Mouse (Mus musculus) megakaryocyte, embryonic 14.5 days (primary cell): ENCODE data around the gene Zhx3. TPM values are rescaled to one million over a fixed set of nuclear protein-coding genes. Genes with fewer than 3 reads are reported as not detected.
A peak's percentile ranks its signal among the peaks of the same experiment; 100 is the strongest.

Source experiments
- H3K27me3 ChIP-seq: replicated peaks from 2 replicates; pipeline ENCODE3; 2012; ENCODE audit warnings: inconsistent platforms
- H3K36me3 ChIP-seq: replicated peaks from 2 replicates; pipeline ENCODE3; 2012; ENCODE audit warnings: low read length, inconsistent platforms, mixed read lengths
- H3K4me1 ChIP-seq: 2 replicates; pipeline ENCODE4 v1.6.1; 2012; ENCODE audit warnings: inconsistent platforms
- H3K4me3 ChIP-seq: replicated peaks from 2 replicates; pipeline ENCODE3; 2012; ENCODE audit warnings: moderate library complexity, mild to moderate bottlenecking, inconsistent platforms
- H3K9me3 ChIP-seq: 2 replicates; pipeline ENCODE4 v1.6.1; 2012; ENCODE audit warnings: inconsistent platforms
- FLI1 ChIP-seq: IDR thresholded peaks from 2 replicates; pipeline ENCODE4 v1.6.1; 2012; ENCODE audit warnings: low read length, inconsistent platforms, mixed read lengths
- GATA1 ChIP-seq: IDR thresholded peaks from 3 replicates; pipeline ENCODE4 v1.6.1; 2012; ENCODE audit warnings: mixed read lengths, low read length, inconsistent platforms, borderline replicate concordance
- polyA plus RNA-seq: library from polyadenylated mRNA; stranded (reverse); fragments of >175 nt; gene quantifications from 2 replicates; pipeline ENCODE4 v1.2.3, GENCODE M21; 2012; ENCODE audit warnings: low replicate concordance; ENCODE audit not compliant: insufficient read depth

Gene Zhx3
- polyA plus RNA-seq, 1 experiment = 0.29 TPM

DNA sequence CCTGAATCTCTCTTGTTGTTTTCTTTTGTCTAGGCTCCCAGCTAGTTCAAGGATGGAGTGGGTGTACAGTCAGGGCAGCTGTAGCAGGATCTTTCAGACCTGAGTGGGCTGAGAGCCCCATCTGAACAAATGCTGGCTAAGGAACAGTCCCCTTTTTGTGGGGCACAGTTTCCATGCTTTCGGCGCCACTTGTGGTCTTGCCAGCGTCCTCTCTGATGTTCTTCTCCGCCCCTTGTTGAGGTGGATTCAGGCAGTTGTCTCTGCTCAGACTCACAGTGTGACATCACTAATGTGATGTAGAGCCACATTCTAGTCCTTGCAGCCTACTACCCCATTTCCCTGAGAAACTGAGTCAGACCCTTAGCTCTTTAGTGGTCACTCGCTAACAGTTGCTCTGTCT is 126.2 kb downstream of the Zhx3 start:
- Histone ChIP-seq H3K9me3 (peaks cover 23% of the 10 kb centered on the region), H3K4me3 (peak overlapping the region; percentile 36), H3K27me3 (no peaks in the 10 kb centered on the region), H3K4me1 (peaks cover 79% of the 10 kb centered on the region), H3K36me3 (peaks cover 59% of the 10 kb centered on the region)
- TF ChIP-seq FLI1 (no peak), GATA1 (no peak)

DNA sequence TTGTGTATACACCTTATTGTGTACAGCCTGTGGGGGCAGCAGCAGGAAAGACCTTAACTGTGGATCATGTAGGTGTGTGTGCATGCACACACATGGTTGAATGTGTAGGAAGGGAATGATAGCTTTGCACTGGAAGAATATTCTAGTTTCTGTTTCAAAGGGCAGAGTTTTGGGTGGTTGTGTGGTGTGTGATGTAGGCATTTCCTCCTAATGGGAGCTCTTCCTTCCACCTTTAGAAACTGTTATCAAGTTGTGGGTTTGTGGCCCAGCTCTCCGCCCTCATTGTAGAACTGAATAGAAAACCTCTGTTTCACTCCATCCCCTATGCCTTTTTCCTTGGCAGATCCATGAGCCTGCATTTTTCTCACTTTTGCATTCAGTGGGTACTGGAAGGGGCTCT is 127.3 kb downstream of the Zhx3 start:
- TF ChIP-seq GATA1 = no peak
- no peak for TF ChIP-seq FLI1
- H3K4me1 ChIP-seq = peaks cover 87% of the 10 kb centered on the region
- no peaks in the 10 kb centered on the region for H3K27me3 ChIP-seq
- H3K9me3 ChIP-seq = peaks cover 23% of the 10 kb centered on the region
- peaks cover 53% of the 10 kb centered on the region for H3K36me3 ChIP-seq
- peak overlapping the region; percentile 83 for H3K4me3 ChIP-seq

DNA sequence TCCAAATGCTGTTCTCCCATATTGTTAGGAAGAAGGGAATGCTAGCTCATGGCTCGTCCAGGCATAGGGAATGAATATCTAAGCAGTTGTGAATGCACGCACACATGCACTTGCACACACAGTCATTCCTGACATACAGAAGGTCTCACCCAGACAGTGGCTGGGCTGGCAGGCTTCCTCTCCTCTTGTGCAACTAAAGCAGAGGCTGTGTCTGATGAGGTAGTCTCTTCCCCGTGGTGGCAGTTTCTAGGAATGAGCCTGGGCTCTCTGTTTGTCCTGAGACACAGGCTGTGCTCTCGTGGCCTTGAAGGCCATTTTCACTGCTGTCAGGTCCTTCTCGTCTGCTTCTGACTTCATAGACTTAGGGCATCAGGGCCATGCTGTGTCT is 128.0 kb downstream of the Zhx3 start:
- H3K4me1 ChIP-seq = peaks cover 94% of the 10 kb centered on the region
- H3K4me3 ChIP-seq = peak overlapping the region; percentile 83
- no peak for TF ChIP-seq FLI1
- no peak for TF ChIP-seq GATA1
- peaks cover 23% of the 10 kb centered on the region for H3K9me3 ChIP-seq
- H3K27me3 ChIP-seq = no peaks in the 10 kb centered on the region
- peaks cover 50% of the 10 kb centered on the region for H3K36me3 ChIP-seq

DNA sequence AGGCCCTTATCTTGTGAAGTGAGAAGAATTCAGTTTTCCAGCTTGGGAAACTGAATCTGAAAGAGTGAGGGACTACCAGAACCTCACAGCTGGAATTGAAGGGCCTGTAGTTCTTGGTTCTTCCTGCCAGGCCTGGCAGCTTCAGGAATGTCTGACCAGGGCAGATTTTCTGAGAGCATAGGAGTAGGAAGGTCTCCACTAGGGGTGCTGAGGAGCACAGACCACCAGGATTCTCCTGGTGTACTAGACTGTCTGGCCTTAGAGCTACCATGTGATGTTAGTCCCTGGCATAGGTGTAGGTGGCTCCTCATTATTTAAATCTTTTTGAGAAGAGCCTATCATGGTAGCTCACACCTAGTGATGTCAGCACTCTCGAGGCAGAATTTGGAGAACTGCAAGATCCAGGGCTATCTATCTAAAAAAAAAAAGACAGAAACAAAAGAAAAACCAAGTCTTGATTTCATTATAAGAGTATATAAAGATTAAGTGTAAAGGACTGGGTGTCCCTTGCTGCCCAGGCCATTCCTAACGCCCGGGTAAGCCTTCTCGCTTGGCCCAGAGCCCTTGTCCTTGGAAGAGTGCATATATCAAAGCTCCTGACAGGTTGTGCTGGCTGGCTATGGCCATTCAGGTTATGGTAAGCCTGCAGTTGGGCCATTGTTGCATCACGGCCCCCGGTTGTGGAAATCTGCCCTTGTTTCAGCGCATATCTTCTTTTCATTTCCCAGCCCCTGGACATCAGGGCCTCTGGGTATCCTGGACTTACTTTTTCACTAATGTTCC is 128.6 kb downstream of the Zhx3 start:
- no peaks in the 10 kb centered on the region for H3K27me3 ChIP-seq
- H3K9me3 ChIP-seq = peaks cover 20% of the 10 kb centered on the region
- no peak for TF ChIP-seq GATA1
- no peak for TF ChIP-seq FLI1
- H3K4me1 ChIP-seq = peaks cover 94% of the 10 kb centered on the region
- peaks cover 50% of the 10 kb centered on the region for H3K36me3 ChIP-seq
- H3K4me3 ChIP-seq = peak overlapping the region; percentile 75

DNA sequence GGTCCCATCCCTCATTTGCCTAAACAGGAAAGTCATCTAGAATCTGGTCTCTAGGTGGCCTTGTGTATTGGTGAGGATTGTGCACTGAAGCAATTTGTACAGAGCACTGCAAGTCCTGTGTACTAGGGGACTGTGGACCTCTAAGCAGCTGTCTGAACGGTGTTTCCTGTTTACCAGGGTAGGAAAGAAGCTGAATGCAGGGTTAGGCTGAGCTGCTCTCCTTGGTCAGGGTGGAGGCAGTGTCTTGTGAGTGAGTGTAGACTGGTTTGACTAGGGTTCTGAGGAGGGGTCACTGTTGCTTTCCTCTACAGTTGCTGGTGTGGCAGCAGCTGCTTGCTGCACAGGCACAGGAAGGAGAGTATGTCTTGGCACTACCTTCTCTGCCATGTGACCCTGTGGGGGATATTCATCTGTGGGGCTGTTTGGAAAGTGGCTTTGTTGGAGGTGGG is 130.6 kb downstream of the Zhx3 start:
- H3K4me3 ChIP-seq = peak overlapping the region; percentile 71
- peaks cover 99% of the 10 kb centered on the region for H3K4me1 ChIP-seq
- no peaks in the 10 kb centered on the region for H3K9me3 ChIP-seq
- TF ChIP-seq FLI1 = no peak
- no peak for TF ChIP-seq GATA1
- no peaks in the 10 kb centered on the region for H3K27me3 ChIP-seq
- peaks cover 49% of the 10 kb centered on the region for H3K36me3 ChIP-seq

DNA sequence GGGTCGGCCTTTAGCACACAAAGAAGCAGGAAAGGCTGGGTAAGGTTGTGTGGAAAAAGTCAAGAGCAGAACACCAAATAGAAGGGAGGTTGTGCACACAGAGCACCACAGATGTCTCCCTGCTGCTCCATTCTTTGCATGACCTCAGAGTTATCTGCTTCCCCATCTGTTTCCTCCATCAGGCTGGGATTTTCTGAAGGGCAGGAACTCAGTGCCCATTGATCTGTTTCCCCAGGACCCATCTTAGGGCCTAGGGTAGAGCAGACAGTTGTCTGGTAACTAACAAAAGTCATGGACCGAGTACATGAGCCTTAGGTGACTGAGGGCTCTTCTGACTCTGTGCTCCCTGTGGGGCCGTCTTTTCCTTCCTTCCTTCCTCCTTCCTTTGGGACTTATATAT is 131.2 kb downstream of the Zhx3 start:
- TF ChIP-seq FLI1 (no peak), GATA1 (no peak)
- Histone ChIP-seq H3K9me3 (no peaks in the 10 kb centered on the region), H3K4me1 (peaks cover 97% of the 10 kb centered on the region), H3K27me3 (no peaks in the 10 kb centered on the region), H3K36me3 (peaks cover 49% of the 10 kb centered on the region), H3K4me3 (peak overlapping the region; percentile 31)

DNA sequence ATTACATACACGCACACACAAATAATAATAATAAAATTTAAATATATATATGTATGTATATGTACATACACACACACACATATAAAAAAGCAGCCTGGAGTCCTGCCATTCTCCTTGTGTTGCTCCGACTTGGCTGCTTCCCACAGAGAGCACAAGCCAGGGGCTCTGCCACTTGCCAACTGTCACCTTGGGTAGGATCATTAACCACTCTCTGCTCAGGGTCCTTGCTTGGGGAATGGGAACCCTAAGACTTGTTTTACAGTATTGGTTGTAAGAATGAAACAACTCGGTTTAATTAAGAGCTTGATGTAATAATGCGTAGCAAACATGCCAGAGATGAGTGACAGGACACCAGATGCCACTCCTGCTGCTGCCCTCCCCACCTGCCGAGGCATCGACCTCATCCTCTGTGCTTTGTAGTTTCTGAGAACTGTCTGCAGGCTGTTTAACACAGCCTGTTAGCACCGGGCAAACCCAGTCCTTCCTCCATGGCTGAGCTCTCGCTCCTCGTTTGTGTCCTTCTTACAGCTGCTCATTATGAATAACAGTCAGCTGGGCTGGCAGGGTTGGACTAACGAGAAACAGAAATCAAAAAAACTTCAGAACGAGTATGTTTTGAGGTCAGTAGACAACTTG is 132.2 kb downstream of the Zhx3 start:
- TF ChIP-seq FLI1 (no peak), GATA1 (no peak)
- Histone ChIP-seq H3K27me3 (no peaks in the 10 kb centered on the region), H3K4me1 (peaks cover 97% of the 10 kb centered on the region), H3K9me3 (no peaks in the 10 kb centered on the region), H3K36me3 (peaks cover 55% of the 10 kb centered on the region), H3K4me3 (no peak overlapping the region)

DNA sequence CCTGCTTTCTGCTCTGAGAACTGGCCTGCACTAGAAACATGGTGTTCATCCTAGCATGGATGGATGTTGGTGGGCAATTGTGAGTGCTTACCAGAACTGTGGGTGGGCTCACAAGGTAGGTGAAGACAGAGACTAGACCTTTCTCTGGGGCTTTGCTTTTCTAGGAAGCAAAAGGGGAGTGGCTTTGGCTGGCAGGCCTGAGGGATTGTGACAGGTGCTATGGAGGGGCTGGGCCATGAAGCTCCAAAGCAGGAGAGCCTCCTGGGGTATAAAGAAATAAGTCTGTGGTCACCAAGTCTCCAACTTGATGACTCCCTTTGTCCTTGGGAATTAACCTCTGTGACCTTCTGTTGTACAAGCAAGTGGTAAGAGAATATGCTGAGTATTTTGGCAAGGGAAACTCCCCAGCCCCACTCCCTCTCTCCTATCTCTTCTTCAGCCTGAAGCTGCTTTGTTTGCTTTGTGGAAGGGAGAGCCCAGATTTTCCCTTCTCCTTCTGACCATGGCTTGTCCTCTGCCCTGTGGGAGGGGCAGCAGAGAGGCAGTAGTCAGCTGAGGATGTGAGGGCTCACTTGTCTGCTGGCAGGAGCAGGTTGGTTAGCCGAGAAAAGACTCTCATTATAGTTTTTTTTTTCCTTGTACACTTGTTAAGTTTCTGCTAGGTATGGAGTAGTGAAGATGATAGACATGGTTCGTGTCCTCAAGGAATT is 133.0 kb downstream of the Zhx3 start:
- H3K4me1 ChIP-seq = peaks cover 97% of the 10 kb centered on the region
- H3K4me3 ChIP-seq = no peak overlapping the region
- H3K9me3 ChIP-seq = no peaks in the 10 kb centered on the region
- TF ChIP-seq GATA1 (no peak), FLI1 (no peak)
- H3K27me3 ChIP-seq = no peaks in the 10 kb centered on the region
- H3K36me3 ChIP-seq = peaks cover 61% of the 10 kb centered on the region

DNA sequence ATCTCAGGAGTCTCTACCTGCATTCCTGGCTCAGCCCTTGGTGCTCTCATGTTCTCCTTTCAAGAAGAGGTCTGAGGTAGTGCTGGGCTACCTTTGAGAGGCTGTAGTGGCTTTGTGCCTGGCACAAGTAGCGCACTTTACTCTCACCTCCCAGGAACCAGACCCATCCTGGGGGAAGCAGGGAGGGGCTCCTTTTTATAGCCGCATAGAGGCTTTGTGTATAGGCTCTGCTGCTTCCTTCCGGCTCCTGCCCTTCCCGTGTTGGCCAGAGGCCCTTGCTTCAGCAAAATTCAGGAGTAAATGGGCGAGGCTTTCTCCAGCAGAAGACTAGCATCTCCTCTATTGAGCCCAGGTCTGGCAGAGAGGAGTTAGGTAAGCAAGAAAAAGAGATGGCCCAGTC is 134.4 kb downstream of the Zhx3 start:
- Histone ChIP-seq H3K27me3 (no peaks in the 10 kb centered on the region), H3K4me1 (peaks cover 97% of the 10 kb centered on the region), H3K9me3 (no peaks in the 10 kb centered on the region), H3K36me3 (peaks cover 71% of the 10 kb centered on the region), H3K4me3 (no peak overlapping the region)
- no peak for TF ChIP-seq FLI1
- no peak for TF ChIP-seq GATA1

DNA sequence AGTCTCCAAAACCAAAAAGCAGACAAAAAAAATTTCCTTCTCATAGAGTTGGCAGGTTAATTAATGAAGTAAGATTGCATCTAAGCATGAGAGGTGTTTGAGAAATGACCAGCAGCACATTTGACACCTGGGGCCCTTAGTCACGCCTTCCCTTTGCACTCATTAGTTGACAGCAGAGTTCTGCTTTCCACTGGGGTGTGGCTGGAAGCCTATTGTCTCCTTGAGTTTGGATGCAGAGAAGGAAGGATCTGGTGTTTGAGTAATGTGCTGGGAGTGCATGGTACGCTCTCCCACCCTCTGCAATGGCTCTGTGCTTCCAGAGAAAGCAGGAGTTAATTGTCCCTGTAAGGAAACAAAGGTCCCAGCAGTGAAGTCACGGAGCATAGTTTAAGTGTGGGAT is 136.3 kb downstream of the Zhx3 start:
- no peaks in the 10 kb centered on the region for H3K27me3 ChIP-seq
- peaks cover 68% of the 10 kb centered on the region for H3K36me3 ChIP-seq
- TF ChIP-seq FLI1 = no peak
- no peak for TF ChIP-seq GATA1
- H3K4me1 ChIP-seq = peaks cover 93% of the 10 kb centered on the region
- H3K9me3 ChIP-seq = no peaks in the 10 kb centered on the region
- no peak overlapping the region for H3K4me3 ChIP-seq
